ENCODE assay signal across 1 mouse cellular context in the genomic region with DNA sequence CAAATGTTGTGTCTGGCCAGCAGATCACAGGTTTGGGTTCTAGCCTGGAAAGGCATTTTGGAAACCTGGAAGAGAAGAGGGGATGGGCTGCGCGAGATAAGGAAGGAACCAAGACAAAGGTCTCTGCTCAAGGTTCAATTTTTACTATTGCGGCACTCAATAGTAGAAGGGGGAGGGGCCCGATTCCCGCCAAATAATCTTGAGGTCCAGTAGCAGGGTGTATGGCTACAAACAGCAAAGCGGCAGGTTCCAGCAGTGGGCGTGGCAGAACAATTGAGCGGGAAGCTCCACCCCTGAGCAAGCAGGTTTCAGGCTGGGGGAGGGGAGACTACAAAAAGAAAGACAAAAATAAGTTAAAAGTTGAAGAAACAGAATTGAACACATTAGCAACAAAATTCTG. TPM values are rescaled to one million over a fixed set of nuclear protein-coding genes. Genes with fewer than 3 reads are reported as not detected.
"Had no signal": no experiment of that assay in that cellular context is flagged by ENCODE, and none has a peak within 500 bp of the region (broad histone marks: within the 10 kb centered on the region; RNA-seq: fewer than 3 reads in every experiment).

No protein-coding gene starts in this region.

RNA-seq across cellular contexts. Expression of a gene that starts 8.4 kb away (rescaled TPM):
- polyA plus RNA-seq: liver, adult 2 months had no signal
